Mouse (Mus musculus) bone marrow, adult 2 months (tissue): ENCODE measurements around the gene Fli1. TPM values are rescaled to one million over a fixed set of nuclear protein-coding genes. Genes with fewer than 3 reads are reported as not detected.
A peak's percentile ranks its signal among the peaks of the same experiment; 100 is the strongest.

Experiments
- H3K27ac ChIP-seq: fragments of 200-500 bp; 2 replicates; pipeline ENCODE4 v1.5.1; 2012; ENCODE audit warnings: low read depth, mild to moderate bottlenecking, control low read depth, inconsistent platforms, low read length; ENCODE audit not compliant: control insufficient read depth, poor library complexity, insufficient read depth
- H3K4me1 ChIP-seq: fragments of 200-500 bp; 2 replicates; pipeline ENCODE4 v1.6.1; 2011; ENCODE audit warnings: low read length; ENCODE audit not compliant: control insufficient read depth, insufficient read depth
- H3K4me3 ChIP-seq: fragments of 200-500 bp; replicated peaks from 2 replicates; pipeline ENCODE3; 2011; ENCODE audit warnings: mild to moderate bottlenecking, low read depth, low read length, control low read depth; ENCODE audit not compliant: control insufficient read depth
- CTCF ChIP-seq: fragments of 200-500 bp; IDR thresholded peaks from 2 replicates; pipeline ENCODE4 v1.5.1; 2011; ENCODE audit warnings: low read length, control low read depth; ENCODE audit not compliant: control insufficient read depth, insufficient read depth
- POLR2A ChIP-seq: fragments of 200-500 bp; IDR thresholded peaks from 2 replicates; pipeline ENCODE4 v1.6.1; 2011; ENCODE audit warnings: low read depth, mild to moderate bottlenecking, control low read depth, low read length, borderline replicate concordance; ENCODE audit not compliant: control insufficient read depth
- WGBS: fragments of 180-500 bp; shearing (Covaris S2); methylation state at CpG from one replicate; pipeline ENCODE4 v1.1.7; 2018; 5-methylcytosine and 5-hydroxymethylcytosine counted together
- polyA plus RNA-seq: library from polyadenylated mRNA; stranded (reverse); fragments of >200 nt; gene quantifications from 2 replicates; pipeline ENCODE4 v1.2.4, GENCODE M21; 2011; ENCODE audit warnings: low replicate concordance; ENCODE audit not compliant: missing spikeins, insufficient read depth, insufficient read length

The Fli1 gene
- polyA plus RNA-seq, 1 experiment = 33.9 TPM

- TF ChIP-seq POLR2A (no peak), CTCF (no peak)
- Histone ChIP-seq H3K4me3 (no peak overlapping the region), H3K27ac (no peak overlapping the region), H3K4me1 (peaks cover 9% of the 10 kb centered on the region)
- 72% methylated on average over 5 of the region's 5 CpGs for WGBS
Measured at GRCm38 (mm10) chr9:32525787-32526186, 16.9 kb downstream of the Fli1 start.

GRCm38 (mm10) chr9:32522536-32523245 lies 20.0 kb downstream of the Fli1 start:
- peaks cover 13% of the 10 kb centered on the region for H3K4me1 ChIP-seq
- no peak overlapping the region for H3K4me3 ChIP-seq
- 79% methylated on average over 2 of the region's 2 CpGs for WGBS
- TF ChIP-seq CTCF = no peak
- no peak for TF ChIP-seq POLR2A
- no peak overlapping the region for H3K27ac ChIP-seq

GRCm38 (mm10) chr9:32521331-32521730 lies 21.3 kb downstream of the Fli1 start:
- Histone ChIP-seq H3K27ac (peak overlapping the region; percentile 13), H3K4me1 (peaks cover 17% of the 10 kb centered on the region), H3K4me3 (no peak overlapping the region)
- 11% methylated on average over 3 of the region's 3 CpGs for WGBS
- TF ChIP-seq CTCF (no peak), POLR2A (no peak)

- TF ChIP-seq POLR2A (no peak), CTCF (no peak)
Measured at GRCm38 (mm10) chr9:32520821-32521220, 21.8 kb downstream of the Fli1 start.

GRCm38 (mm10) chr9:32519101-32520051 lies 23.3 kb downstream of the Fli1 start:
- H3K4me3 ChIP-seq = no peak overlapping the region

More at GRCm38 (mm10) chr9:32520821-32521220, 21.8 kb downstream of the Fli1 start:
- Histone ChIP-seq H3K4me1 (peaks cover 17% of the 10 kb centered on the region), H3K4me3 (no peak overlapping the region), H3K27ac (peak overlapping the region; percentile 64; the same call in 1 of the 2 replicates)
- 27% methylated on average over 6 of the region's 6 CpGs for WGBS

GRCm38 (mm10) chr9:32518351-32519075 lies 24.1 kb downstream of the Fli1 start:
- Histone ChIP-seq H3K4me3 (no peak overlapping the region), H3K4me1 (peaks cover 21% of the 10 kb centered on the region), H3K27ac (peak overlapping the region; percentile 69)
- 72% methylated on average over 13 of the region's 13 CpGs for WGBS
- TF ChIP-seq POLR2A (no peak), CTCF (no peak)

More at GRCm38 (mm10) chr9:32519101-32520051, 23.3 kb downstream of the Fli1 start:
- WGBS = 36% methylated on average over 22 of the region's 22 CpGs
- TF ChIP-seq POLR2A (no peak), CTCF (no peak)
- H3K4me1 ChIP-seq = peaks cover 20% of the 10 kb centered on the region
- peak overlapping the region; percentile 34 for H3K27ac ChIP-seq

- TF ChIP-seq POLR2A = no peak
- TF ChIP-seq CTCF = no peak
- Histone ChIP-seq H3K27ac (peak overlapping the region; percentile 80), H3K4me3 (peak overlapping the region; percentile 17), H3K4me1 (peaks cover 24% of the 10 kb centered on the region)
- WGBS = 1% methylated on average over 9 of the region's 9 CpGs
Measured at GRCm38 (mm10) chr9:32516691-32517090, 26.0 kb downstream of the Fli1 start.
